Mouse (Mus musculus) C2C12 (cell line): ENCODE results near the gene Gm20388.

ENCODE experiments used
- CEBPB ChIP-seq: IDR thresholded peaks from one replicate; pipeline ENCODE4 v1.6.1; 2011; ENCODE audit warnings: low read depth, mild to moderate bottlenecking, control low read depth, moderate library complexity
- CTCF ChIP-seq: IDR thresholded peaks from one replicate; pipeline ENCODE4 v1.5.1; 2011; ENCODE audit not compliant: control insufficient read depth, insufficient read depth, insufficient read length

- TF ChIP-seq CTCF, result no peak
- no peak for TF ChIP-seq CEBPB
Measured at GRCm38 (mm10) chr8:122960323-122960722, 3049.7 kb downstream of the Gm20388 start.
